Mouse (Mus musculus) hindbrain, postnatal 0 days (tissue): ENCODE measurements at regions not wholly inside any gene's neighbourhood (a gene's known extent, or its start where the extent isn't known, plus 50 kb on each side); places are given as distances from the start of the nearest gene placed in this dataset.

ENCODE experiments used
- ATAC-seq: fragments of 200-750 bp; cut with Nextera tagmentation; 2 replicates; pipeline ENCODE4 v1.8.0; 2017; ENCODE audit warnings: mild to moderate bottlenecking, moderate TSS enrichment, moderate library complexity
- DNase-seq: peaks from one replicate; pipeline ENCODE4 v3.0.0-alpha.2; 2015; ENCODE audit warnings: low spot score
- H3K27ac ChIP-seq: fragments of 300-500 bp; sonication (generic); 2 replicates; pipeline ENCODE4 v1.5.1; 2014; ENCODE audit warnings: mild to moderate bottlenecking
- H3K27me3 ChIP-seq: fragments of 300-500 bp; sonication (generic); 2 replicates; pipeline ENCODE4 v1.6.1; 2014; ENCODE audit warnings: low read length, mixed read lengths; ENCODE audit not compliant: insufficient read depth
- H3K36me3 ChIP-seq: fragments of 300-500 bp; sonication (generic); 2 replicates; pipeline ENCODE4 v1.6.1; 2014; ENCODE audit warnings: low read length, mixed read lengths; ENCODE audit not compliant: insufficient read depth
- H3K4me1 ChIP-seq: fragments of 300-500 bp; sonication (generic); 2 replicates; pipeline ENCODE4 v1.6.1; 2014; ENCODE audit warnings: antibody characterized with exemption, low read length, mixed read lengths; ENCODE audit not compliant: insufficient read depth
- H3K4me2 ChIP-seq: fragments of 300-500 bp; sonication (generic); 2 replicates; pipeline ENCODE4 v1.6.1; 2014; ENCODE audit warnings: low read depth, mild to moderate bottlenecking, low read length, moderate library complexity, mixed read lengths
- H3K4me3 ChIP-seq: fragments of 300-500 bp; sonication (generic); 2 replicates; pipeline ENCODE4 v1.5.1; 2014; ENCODE audit warnings: low read length
- H3K9ac ChIP-seq: fragments of 300-500 bp; sonication (generic); replicated peaks from 2 replicates; pipeline ENCODE4 v1.6.1; 2014; ENCODE audit warnings: mild to moderate bottlenecking, low read length, moderate library complexity, mixed read lengths
- H3K9me3 ChIP-seq: fragments of 300-500 bp; sonication (generic); 2 replicates; pipeline ENCODE4 v1.6.1; 2016; ENCODE audit warnings: low read length, mixed read lengths
- CTCF ChIP-seq: IDR thresholded peaks from 2 replicates; pipeline ENCODE4 v1.5.1; 2016; ENCODE audit warnings: antibody characterized with exemption, control low read depth, low read depth
- WGBS: fragments of 180-500 bp; shearing (Covaris S2); extraction: QIAGEN DNeasy Blood & Tissue Kit; methylation state at CpG from one replicate; pipeline ENCODE4 v1.1.7; 2014; 5-methylcytosine and 5-hydroxymethylcytosine counted together

- no peaks in the 10 kb centered on the region for H3K36me3 ChIP-seq
- no peaks in the 10 kb centered on the region for H3K27me3 ChIP-seq
- 32% methylated on average over 8 of the region's 8 CpGs for WGBS
- DNase-seq, result no peak
- no peaks in the 10 kb centered on the region for H3K4me1 ChIP-seq
- H3K4me3 ChIP-seq, result no peak overlapping the region
- H3K9ac ChIP-seq, result no peak overlapping the region
- no peak overlapping the region for H3K27ac ChIP-seq
- no peak overlapping the region for H3K4me2 ChIP-seq
- no peak for ATAC-seq
- TF ChIP-seq CTCF, result no peak
- H3K9me3 ChIP-seq, result no peaks in the 10 kb centered on the region
Measured at GRCm38 (mm10) chr2:160537319-160537719, 108.4 kb upstream of the Top1 start.

GRCm38 (mm10) chr2:160545527-160545926, 100.2 kb upstream of the Top1 start:
- H3K4me2 ChIP-seq, result no peak overlapping the region
- no peaks in the 10 kb centered on the region for H3K9me3 ChIP-seq
- no peak overlapping the region for H3K9ac ChIP-seq
- no peak overlapping the region for H3K4me3 ChIP-seq
- H3K36me3 ChIP-seq, result no peaks in the 10 kb centered on the region
- no peaks in the 10 kb centered on the region for H3K4me1 ChIP-seq
- H3K27me3 ChIP-seq, result no peaks in the 10 kb centered on the region
- 27% methylated on average over 4 of the region's 4 CpGs for WGBS
- ATAC-seq (no peak), DNase-seq (peak; percentile 33)
- TF ChIP-seq CTCF, result no peak
- no peak overlapping the region for H3K27ac ChIP-seq

- no peak for TF ChIP-seq CTCF
- Histone ChIP-seq H3K4me1 (no peaks in the 10 kb centered on the region), H3K9ac (no peak overlapping the region), H3K36me3 (no peaks in the 10 kb centered on the region), H3K4me2 (0 out of 2 replicates have a peak overlapping the region, but pooled peaks have one; percentile 21), H3K4me3 (no peak overlapping the region), H3K27me3 (no peaks in the 10 kb centered on the region), H3K27ac (no peak overlapping the region), H3K9me3 (no peaks in the 10 kb centered on the region)
- ATAC-seq (no peak), DNase-seq (no peak)
- 47% methylated on average over 19 of the region's 19 CpGs for WGBS
Measured at GRCm38 (mm10) chr2:160552121-160552669, 93.5 kb upstream of the Top1 start.

- TF ChIP-seq CTCF, result no peak
- no peaks in the 10 kb centered on the region for H3K36me3 ChIP-seq
- no peak for DNase-seq
- no peak overlapping the region for H3K9ac ChIP-seq
- no peaks in the 10 kb centered on the region for H3K9me3 ChIP-seq
- H3K4me1 ChIP-seq, result no peaks in the 10 kb centered on the region
- WGBS, result 27% methylated on average over 14 of the region's 14 CpGs
- H3K4me2 ChIP-seq, result no peak overlapping the region
- H3K27me3 ChIP-seq, result no peaks in the 10 kb centered on the region
- H3K27ac ChIP-seq, result no peak overlapping the region
- no peak overlapping the region for H3K4me3 ChIP-seq
- no peak for ATAC-seq
Measured at GRCm38 (mm10) chr2:160561711-160562110, 84.0 kb upstream of the Top1 start.

GRCm38 (mm10) chr2:160567813-160568212, 77.9 kb upstream of the Top1 start:
- Histone ChIP-seq H3K4me1 (no peaks in the 10 kb centered on the region), H3K4me2 (no peak overlapping the region), H3K36me3 (no peaks in the 10 kb centered on the region), H3K27ac (no peak overlapping the region), H3K9me3 (no peaks in the 10 kb centered on the region; the same call in 1 of the 2 replicates), H3K9ac (no peak overlapping the region), H3K4me3 (no peak overlapping the region), H3K27me3 (no peaks in the 10 kb centered on the region)
- TF ChIP-seq CTCF, result no peak
- WGBS, result 97% methylated on average over 4 of the region's 4 CpGs
- ATAC-seq, result no peak
- DNase-seq, result no peak

GRCm38 (mm10) chr2:160569496-160569895, 76.2 kb upstream of the Top1 start:
- no peak for DNase-seq
- Histone ChIP-seq H3K4me1 (no peaks in the 10 kb centered on the region), H3K27ac (no peak overlapping the region), H3K9ac (no peak overlapping the region), H3K4me2 (no peak overlapping the region), H3K27me3 (0 out of 2 replicates have a peak, but pooled peaks cover 4% of the 10 kb centered on the region), H3K36me3 (no peaks in the 10 kb centered on the region), H3K4me3 (no peak overlapping the region), H3K9me3 (no peaks in the 10 kb centered on the region; the same call in 1 of the 2 replicates)
- ATAC-seq, result no peak
- WGBS, result 86% methylated on average over 5 of the region's 5 CpGs
- no peak for TF ChIP-seq CTCF

- peak; percentile 98 for TF ChIP-seq CTCF
- Histone ChIP-seq H3K27me3 (peaks cover 18% of the 10 kb centered on the region), H3K4me3 (no peak overlapping the region), H3K36me3 (no peaks in the 10 kb centered on the region), H3K9me3 (no peaks in the 10 kb centered on the region), H3K4me2 (peak overlapping the region; percentile 24; the same call in 1 of the 2 replicates), H3K9ac (no peak overlapping the region), H3K4me1 (no peaks in the 10 kb centered on the region), H3K27ac (no peak overlapping the region)
- peak; percentile 68 for ATAC-seq
- WGBS, result 5% methylated on average over 17 of the region's 17 CpGs
- peak; percentile 94 for DNase-seq
Measured at GRCm38 (mm10) chr2:160578384-160579320, 67.0 kb upstream of the Top1 start.
